Mouse (Mus musculus): ENCODE data around the gene Tmem184b.

- TF ChIP-seq CTCF (IDR thresholded peaks at IDR 0.05; ENCODE audit: control insufficient read depth, insufficient read depth, low read length) (no peak), POLR2A (IDR thresholded peaks at IDR 0.05; ENCODE audit: borderline replicate concordance, control insufficient read depth, low read depth, low read length) (no peak)
Observed at GRCm38 (mm10) chr15:79365068-79365467, 38.3 kb downstream of the Tmem184b start.

All from bone marrow, adult 2 months (tissue).